Mouse (Mus musculus) forebrain, embryonic 16.5 days (tissue): Measurements from ENCODE around the gene Kyat1. TPM values are rescaled to one million over a fixed set of nuclear protein-coding genes. Genes with fewer than 3 reads are reported as not detected.

Experiments
- ATAC-seq: fragments of 200-750 bp; cut with Nextera tagmentation; 2 replicates; pipeline ENCODE4 v1.8.0; 2017; ENCODE audit warnings: mild to moderate bottlenecking, moderate library complexity
- H3K27ac ChIP-seq: fragments of 300-500 bp; sonication (generic); 2 replicates; pipeline ENCODE4 v1.5.1; 2014; ENCODE audit warnings: low read length, control low read depth
- H3K27me3 ChIP-seq: fragments of 300-500 bp; sonication (generic); replicated peaks from 2 replicates; pipeline ENCODE4 v1.6.1; 2014; ENCODE audit warnings: low read length; ENCODE audit not compliant: control insufficient read depth, insufficient read depth
- H3K36me3 ChIP-seq: fragments of 300-500 bp; sonication (generic); 2 replicates; pipeline ENCODE4 v1.6.1; 2014; ENCODE audit not compliant: control insufficient read depth, insufficient read depth
- H3K4me1 ChIP-seq: fragments of 300-500 bp; sonication (generic); replicated peaks from 2 replicates; pipeline ENCODE4 v1.6.1; 2014; ENCODE audit warnings: low read length; ENCODE audit not compliant: control insufficient read depth, insufficient read depth
- H3K4me2 ChIP-seq: fragments of 300-500 bp; sonication (generic); 2 replicates; pipeline ENCODE4 v1.6.1; 2014; ENCODE audit warnings: mild to moderate bottlenecking, low read length, control low read depth
- H3K4me3 ChIP-seq: fragments of 300-500 bp; sonication (generic); replicated peaks from 2 replicates; pipeline ENCODE4 v1.5.1; 2014; ENCODE audit warnings: mild to moderate bottlenecking, low read length, control low read depth
- H3K9ac ChIP-seq: fragments of 300-500 bp; sonication (generic); replicated peaks from 2 replicates; pipeline ENCODE4 v1.6.1; 2014; ENCODE audit warnings: low read depth, low read length, control low read depth
- H3K9me3 ChIP-seq: fragments of 300-500 bp; sonication (generic); 2 replicates; pipeline ENCODE4 v1.6.1; 2016; ENCODE audit warnings: low read length; ENCODE audit not compliant: control insufficient read depth
- WGBS: fragments of 180-500 bp; shearing (Covaris S2); extraction: QIAGEN DNeasy Blood & Tissue Kit; methylation state at CpG from one replicate; pipeline ENCODE4 v1.1.7; 2014; 5-methylcytosine and 5-hydroxymethylcytosine counted together
- polyA plus RNA-seq: library from polyadenylated mRNA; unstranded; fragments of >200 nt; fragmentation: Nextera tagmentation; extraction: Ambion mirVana; gene quantifications from 2 replicates; pipeline ENCODE4 v1.2.1, GENCODE M21; 2015

The Kyat1 gene
- polyA plus RNA-seq, 1 experiment from 2014 or later = 16.3 TPM

DNA sequence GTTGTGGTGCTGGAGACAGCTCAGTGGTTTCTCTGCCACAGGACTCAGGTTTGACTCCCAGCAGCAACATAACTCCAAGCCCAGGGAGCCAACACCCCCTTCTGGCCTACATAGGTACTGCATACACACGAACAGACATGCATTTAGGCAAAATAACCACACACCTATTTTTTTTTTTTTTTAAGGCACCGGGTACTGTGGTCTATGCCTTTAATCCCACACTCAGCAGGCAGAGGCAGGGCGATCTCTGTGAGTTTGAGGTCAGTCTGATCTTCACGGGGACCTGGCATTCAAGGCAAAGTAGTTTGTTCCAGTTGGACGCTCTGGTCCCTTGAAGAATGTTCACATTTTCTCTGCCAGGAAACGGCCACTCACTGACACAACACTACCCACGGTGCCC is 2.2 kb downstream of the Kyat1 start:
- H3K9ac ChIP-seq = no peak overlapping the region
- no peaks in the 10 kb centered on the region for H3K36me3 ChIP-seq
- H3K9me3 ChIP-seq = no peaks in the 10 kb centered on the region
- no peak overlapping the region for H3K27ac ChIP-seq
- peaks cover 12% of the 10 kb centered on the region for H3K4me1 ChIP-seq
- ATAC-seq = no peak
- H3K4me2 ChIP-seq = no peak overlapping the region
- WGBS = 75% methylated on average over 7 of the region's 7 CpGs
- H3K4me3 ChIP-seq = no peak overlapping the region
- no peaks in the 10 kb centered on the region for H3K27me3 ChIP-seq

GRCm38 (mm10) chr2:30200388-30200925 is 5.2 kb downstream of the Kyat1 start:
- Histone ChIP-seq H3K4me2 (no peak overlapping the region), H3K9me3 (no peaks in the 10 kb centered on the region), H3K27ac (no peak overlapping the region), H3K27me3 (no peaks in the 10 kb centered on the region), H3K4me3 (no peak overlapping the region), H3K36me3 (no peaks in the 10 kb centered on the region), H3K9ac (no peak overlapping the region), H3K4me1 (peaks cover 6% of the 10 kb centered on the region)
- no peak for ATAC-seq
- WGBS = 86% methylated on average over 5 of the region's 5 CpGs

- Histone ChIP-seq H3K27ac (no peak overlapping the region), H3K9ac (no peak overlapping the region), H3K36me3 (no peaks in the 10 kb centered on the region), H3K4me2 (no peak overlapping the region), H3K9me3 (no peaks in the 10 kb centered on the region), H3K27me3 (no peaks in the 10 kb centered on the region), H3K4me3 (no peak overlapping the region), H3K4me1 (peaks cover 6% of the 10 kb centered on the region)
- WGBS = 57% methylated on average over 1 of the region's 1 CpGs
- no peak for ATAC-seq
Observed at GRCm38 (mm10) chr2:30199984-30200383, 5.7 kb downstream of the Kyat1 start.

DNA sequence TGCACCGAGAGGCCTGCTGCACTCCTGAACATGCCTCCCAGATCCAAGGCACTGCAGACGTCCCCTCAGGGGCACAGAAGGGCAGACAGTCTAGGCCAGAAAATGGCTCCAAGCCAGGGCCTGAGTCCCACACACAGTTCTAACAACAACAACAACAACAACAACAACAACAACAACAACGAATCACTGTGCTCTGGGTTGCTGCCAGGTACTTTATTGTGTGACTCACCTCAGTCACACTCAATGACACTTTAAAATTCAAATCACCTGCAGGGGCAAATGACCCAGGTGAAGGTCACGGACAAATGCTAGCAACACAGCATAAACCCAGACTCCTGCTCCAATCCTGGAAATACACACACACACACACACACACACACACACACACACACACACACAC is 7.6 kb downstream of the Kyat1 start:
- Histone ChIP-seq H3K9me3 (no peaks in the 10 kb centered on the region), H3K4me2 (no peak overlapping the region), H3K4me1 (no peaks in the 10 kb centered on the region; the same call in 1 of the 2 replicates), H3K4me3 (no peak overlapping the region), H3K9ac (no peak overlapping the region), H3K27me3 (no peaks in the 10 kb centered on the region), H3K36me3 (no peaks in the 10 kb centered on the region), H3K27ac (no peak overlapping the region)
- ATAC-seq = no peak
- WGBS = 72% methylated on average over 4 of the region's 4 CpGs

- no peaks in the 10 kb centered on the region for H3K27me3 ChIP-seq
- H3K4me2 ChIP-seq = no peak overlapping the region
- H3K9ac ChIP-seq = no peak overlapping the region
- WGBS = 37% methylated on average over 3 of the region's 3 CpGs
- no peaks in the 10 kb centered on the region; the same call in 1 of the 2 replicates for H3K4me1 ChIP-seq
- no peaks in the 10 kb centered on the region for H3K36me3 ChIP-seq
- no peaks in the 10 kb centered on the region for H3K9me3 ChIP-seq
- H3K4me3 ChIP-seq = no peak overlapping the region
- H3K27ac ChIP-seq = no peak overlapping the region
- ATAC-seq = no peak; the same call in 1 of the 2 replicates
Observed at GRCm38 (mm10) chr2:30194656-30195055, 11.0 kb downstream of the Kyat1 start.

DNA sequence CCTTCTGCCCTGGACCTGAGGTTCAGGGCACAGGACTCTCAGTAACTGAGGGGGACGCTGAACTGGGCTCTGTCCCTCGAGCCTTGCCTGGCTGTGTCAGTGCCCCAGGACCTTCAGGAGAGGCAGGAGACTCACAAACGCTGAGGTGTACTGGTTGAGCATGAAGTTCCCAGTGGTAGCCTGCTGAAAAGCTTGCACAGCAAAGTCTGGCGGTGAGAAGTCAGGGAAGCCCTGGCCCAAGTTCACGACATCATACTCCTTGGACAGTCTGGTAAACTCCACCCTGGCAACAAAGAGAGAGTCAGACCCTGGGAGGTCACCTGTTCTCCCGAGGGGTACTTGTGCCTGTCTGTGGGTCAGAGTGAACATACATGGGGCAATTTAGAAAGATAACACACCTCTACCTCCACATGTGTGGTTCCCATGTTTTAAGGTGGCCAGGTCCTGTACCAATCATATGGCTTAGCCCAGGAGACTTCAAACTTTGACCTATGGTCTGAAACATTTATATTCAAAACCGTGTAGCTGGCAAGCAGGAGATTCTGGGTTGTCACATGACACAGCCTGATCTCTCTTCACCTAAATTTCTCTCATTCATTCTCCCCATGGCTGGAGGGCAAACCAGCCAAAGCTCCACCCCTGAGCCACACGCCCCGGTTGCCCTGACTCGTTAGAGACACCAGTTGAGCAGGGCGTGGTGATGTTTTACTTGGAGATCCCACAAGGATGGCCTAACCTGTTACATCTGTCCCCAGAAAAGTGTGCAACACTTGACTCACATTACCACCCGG is 13.7 kb downstream of the Kyat1 start:
- Histone ChIP-seq H3K4me3 (no peak overlapping the region), H3K36me3 (no peaks in the 10 kb centered on the region), H3K9me3 (no peaks in the 10 kb centered on the region), H3K4me2 (no peak overlapping the region), H3K4me1 (no peaks in the 10 kb centered on the region; the same call in 1 of the 2 replicates), H3K27ac (no peak overlapping the region), H3K27me3 (no peaks in the 10 kb centered on the region), H3K9ac (no peak overlapping the region)
- 81% methylated on average over 12 of the region's 12 CpGs for WGBS
- ATAC-seq = no peak

GRCm38 (mm10) chr2:30185681-30186080 is 20.0 kb downstream of the Kyat1 start:
- WGBS = 82% methylated on average over 3 of the region's 3 CpGs
- Histone ChIP-seq H3K4me2 (no peak overlapping the region), H3K27me3 (no peaks in the 10 kb centered on the region), H3K9me3 (no peaks in the 10 kb centered on the region), H3K4me3 (no peak overlapping the region), H3K36me3 (no peaks in the 10 kb centered on the region), H3K9ac (no peak overlapping the region), H3K27ac (no peak overlapping the region), H3K4me1 (no peaks in the 10 kb centered on the region)
- ATAC-seq = no peak

DNA sequence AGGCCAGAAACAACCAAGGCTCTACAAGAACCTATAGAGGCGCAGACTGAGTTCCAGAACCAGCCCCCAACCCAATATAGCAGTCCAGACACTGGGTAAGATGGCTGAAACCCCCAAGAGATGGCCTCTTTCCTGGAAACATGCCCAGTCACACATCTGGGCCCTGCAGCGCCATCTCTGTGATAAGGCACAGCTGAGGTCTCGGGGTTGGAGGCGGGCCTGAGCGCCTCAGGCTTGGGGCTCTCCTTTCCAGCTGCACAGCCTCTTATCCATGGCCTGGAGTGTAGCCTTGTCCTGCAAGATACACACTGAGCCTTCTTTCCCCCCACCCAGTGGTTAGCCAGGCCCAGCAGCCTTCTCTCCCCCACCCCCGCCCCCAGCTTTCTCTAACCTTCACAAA is 20.4 kb downstream of the Kyat1 start:
- H3K4me1 ChIP-seq = no peaks in the 10 kb centered on the region
- H3K36me3 ChIP-seq = no peaks in the 10 kb centered on the region
- H3K27me3 ChIP-seq = no peaks in the 10 kb centered on the region
- no peaks in the 10 kb centered on the region for H3K9me3 ChIP-seq
- H3K9ac ChIP-seq = no peak overlapping the region
- WGBS = 91% methylated on average over 6 of the region's 6 CpGs
- H3K4me3 ChIP-seq = no peak overlapping the region
- ATAC-seq = no peak
- no peak overlapping the region for H3K27ac ChIP-seq
- H3K4me2 ChIP-seq = no peak overlapping the region

DNA sequence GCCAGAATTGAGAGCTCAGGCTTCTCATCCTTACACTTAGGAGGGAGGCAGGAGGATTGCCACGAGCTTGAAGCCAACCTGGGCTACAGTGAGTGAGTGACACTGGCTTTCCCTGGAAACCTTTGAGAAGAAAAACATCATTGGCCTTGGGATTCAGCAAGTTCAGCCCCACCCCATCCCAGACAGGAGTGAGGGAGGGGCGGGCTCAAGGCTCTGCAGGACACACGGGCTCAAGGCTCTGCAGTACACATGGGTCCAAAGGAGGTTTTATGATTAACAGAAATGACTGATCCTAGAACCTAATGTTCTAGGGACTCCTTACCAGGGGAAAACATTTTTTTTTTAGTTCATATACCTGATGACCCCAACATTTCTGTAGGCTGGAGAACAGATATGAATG is 21.9 kb downstream of the Kyat1 start:
- no peaks in the 10 kb centered on the region for H3K27me3 ChIP-seq
- no peaks in the 10 kb centered on the region for H3K36me3 ChIP-seq
- 73% methylated on average over 3 of the region's 3 CpGs for WGBS
- no peak for ATAC-seq
- no peak overlapping the region for H3K4me3 ChIP-seq
- H3K4me2 ChIP-seq = no peak overlapping the region
- H3K27ac ChIP-seq = no peak overlapping the region
- H3K9ac ChIP-seq = no peak overlapping the region
- no peaks in the 10 kb centered on the region for H3K9me3 ChIP-seq
- H3K4me1 ChIP-seq = no peaks in the 10 kb centered on the region
